Mouse (Mus musculus) ES-Bruce4 (cell line): ENCODE data around the gene Zfp275. TPM values are rescaled to one million over a fixed set of nuclear protein-coding genes. Genes with fewer than 3 reads are reported as not detected.

Experiments used
- H3K27ac ChIP-seq: 2 replicates; pipeline ENCODE4 v1.5.1; 2012; ENCODE audit warnings: low read length, inconsistent platforms; ENCODE audit not compliant: insufficient read depth
- H3K27me3 ChIP-seq: 2 replicates; pipeline ENCODE4 v1.6.1; 2012; ENCODE audit warnings: mild to moderate bottlenecking, low read length, inconsistent platforms; ENCODE audit not compliant: control insufficient read depth, poor library complexity, insufficient read depth, severe bottlenecking
- H3K36me3 ChIP-seq: 2 replicates; pipeline ENCODE4 v1.6.1; 2012; ENCODE audit warnings: inconsistent platforms, mild to moderate bottlenecking, low read length, moderate library complexity; ENCODE audit not compliant: control insufficient read depth, poor library complexity, insufficient read depth, severe bottlenecking
- H3K4me1 ChIP-seq: one replicate; pipeline ENCODE4 v1.8.1; 2011; ENCODE audit warnings: low read length; ENCODE audit not compliant: control insufficient read depth, insufficient read depth
- H3K4me3 ChIP-seq: 2 replicates; pipeline ENCODE4 v1.5.1; 2011; ENCODE audit warnings: low read depth, mild to moderate bottlenecking, low read length
- H3K9ac ChIP-seq: 2 replicates; pipeline ENCODE4 v1.6.1; 2012; ENCODE audit warnings: low read depth, mild to moderate bottlenecking, inconsistent platforms; ENCODE audit not compliant: poor library complexity, severe bottlenecking
- H3K9me3 ChIP-seq: replicated peaks from 2 replicates; pipeline ENCODE4 v1.6.1; 2012; ENCODE audit warnings: mild to moderate bottlenecking, low read length, inconsistent platforms; ENCODE audit not compliant: control insufficient read depth, poor library complexity, insufficient read depth, severe bottlenecking
- CTCF ChIP-seq: IDR thresholded peaks from one replicate; pipeline ENCODE4 v1.8.1; 2011; ENCODE audit warnings: low read depth, low read length
- EP300 ChIP-seq: IDR thresholded peaks from 2 replicates; pipeline ENCODE4 v1.6.1; 2011; ENCODE audit warnings: low read depth, low read length; ENCODE audit not compliant: insufficient read depth
- POLR2A ChIP-seq: IDR thresholded peaks from one replicate; pipeline ENCODE4 v1.8.1; 2011; ENCODE audit warnings: low read length; ENCODE audit not compliant: insufficient read depth
- polyA plus RNA-seq: library from polyadenylated mRNA; stranded (reverse); fragments of >200 nt; gene quantifications from 2 replicates; pipeline ENCODE4 v1.2.4, GENCODE M21; 2011; ENCODE audit warnings: low read depth; ENCODE audit not compliant: missing spikeins, insufficient read depth, insufficient read length

Gene Zfp275
- polyA plus RNA-seq, 1 experiment: 19.1 TPM

DNA sequence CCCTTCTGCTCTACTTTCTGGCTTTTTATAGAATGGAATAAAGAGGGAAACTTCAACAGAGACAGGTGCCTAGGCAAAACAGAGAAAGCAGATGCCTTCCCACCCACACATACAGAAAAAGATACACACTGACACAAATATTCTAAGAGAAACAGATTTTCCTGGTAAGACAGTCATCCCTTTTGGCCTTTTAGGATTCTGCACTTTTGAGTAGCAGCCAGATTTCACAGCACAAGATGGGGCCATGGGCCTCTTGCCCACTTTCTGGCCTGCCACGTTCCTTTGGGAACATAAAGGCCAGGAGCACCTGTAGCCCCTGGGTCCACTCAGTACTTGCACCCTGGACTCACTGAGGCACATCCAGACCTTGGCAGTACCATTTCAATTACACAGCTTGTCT is 1.9 kb downstream of the Zfp275 start:
- Histone ChIP-seq H3K4me1 (no peaks in the 10 kb centered on the region), H3K4me3 (no peak overlapping the region), H3K9ac (no peak overlapping the region), H3K36me3 (no peaks in the 10 kb centered on the region), H3K9me3 (no peaks in the 10 kb centered on the region), H3K27ac (no peak overlapping the region), H3K27me3 (no peaks in the 10 kb centered on the region)
- TF ChIP-seq EP300: no peak
- no peak for TF ChIP-seq CTCF
- no peak for TF ChIP-seq POLR2A

DNA sequence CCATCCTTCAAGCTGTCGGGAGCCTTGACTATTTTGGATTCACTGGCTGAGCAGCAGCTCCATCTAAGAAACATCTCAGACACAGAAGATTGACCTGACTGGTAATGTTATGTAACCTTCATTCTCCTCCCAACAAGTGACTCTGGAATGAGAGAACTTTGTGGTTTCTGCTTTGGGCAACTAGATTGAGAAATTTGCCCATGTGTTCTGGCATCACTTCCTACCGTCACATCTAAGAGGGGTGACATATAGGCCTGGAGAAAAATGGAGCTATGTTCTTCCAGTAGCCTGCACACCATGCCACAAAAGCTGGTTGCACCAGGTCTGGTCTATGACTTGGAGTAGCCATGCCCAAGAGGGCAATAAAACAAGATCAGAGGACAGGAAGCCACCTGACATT is 13.7 kb downstream of the Zfp275 start:
- H3K27me3 ChIP-seq: no peaks in the 10 kb centered on the region
- no peak overlapping the region for H3K9ac ChIP-seq
- TF ChIP-seq EP300 (no peak), CTCF (no peak), POLR2A (no peak)
- no peak overlapping the region for H3K4me3 ChIP-seq
- no peak overlapping the region for H3K27ac ChIP-seq
- H3K9me3 ChIP-seq: peaks cover 33% of the 10 kb centered on the region
- no peaks in the 10 kb centered on the region for H3K4me1 ChIP-seq
- peaks cover 31% of the 10 kb centered on the region for H3K36me3 ChIP-seq

DNA sequence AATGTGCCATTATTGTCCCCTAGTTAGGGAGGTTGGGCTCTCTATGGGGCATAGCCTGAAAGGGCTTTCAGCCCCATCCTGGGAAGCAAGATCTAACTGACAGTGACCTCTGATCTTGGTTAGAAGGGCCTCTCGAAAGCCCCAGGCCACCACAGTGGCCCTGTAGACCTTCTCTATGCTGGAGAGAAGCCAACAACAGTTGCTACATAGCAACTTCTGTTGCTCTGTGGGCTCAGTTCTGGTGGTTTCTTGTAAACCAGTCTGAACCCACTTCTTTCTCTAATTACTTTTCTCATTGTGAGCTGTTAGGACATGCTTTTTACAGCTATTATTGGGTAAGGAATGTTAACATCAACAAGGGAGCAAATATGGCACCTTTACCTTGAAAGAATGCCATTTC is 14.3 kb downstream of the Zfp275 start:
- Histone ChIP-seq H3K9ac (no peak overlapping the region), H3K4me1 (no peaks in the 10 kb centered on the region), H3K9me3 (peaks cover 30% of the 10 kb centered on the region), H3K27me3 (no peaks in the 10 kb centered on the region), H3K36me3 (peaks cover 29% of the 10 kb centered on the region), H3K4me3 (no peak overlapping the region), H3K27ac (no peak overlapping the region)
- TF ChIP-seq POLR2A (no peak), EP300 (no peak), CTCF (no peak)

- Histone ChIP-seq H3K9ac (no peak overlapping the region), H3K4me1 (no peaks in the 10 kb centered on the region), H3K9me3 (no peaks in the 10 kb centered on the region), H3K27ac (no peak overlapping the region), H3K4me3 (no peak overlapping the region), H3K27me3 (no peaks in the 10 kb centered on the region), H3K36me3 (no peaks in the 10 kb centered on the region)
- TF ChIP-seq EP300: no peak
- TF ChIP-seq CTCF: no peak
- no peak for TF ChIP-seq POLR2A
Observed at GRCm38 (mm10) chrX:73363291-73363690, 20.9 kb downstream of the Zfp275 start.

- Histone ChIP-seq H3K27me3 (no peaks in the 10 kb centered on the region), H3K9me3 (no peaks in the 10 kb centered on the region), H3K36me3 (no peaks in the 10 kb centered on the region), H3K27ac (no peak overlapping the region), H3K9ac (no peak overlapping the region), H3K4me3 (no peak overlapping the region), H3K4me1 (no peaks in the 10 kb centered on the region)
- no peak for TF ChIP-seq EP300
- no peak for TF ChIP-seq CTCF
- TF ChIP-seq POLR2A: no peak
Observed at GRCm38 (mm10) chrX:73384419-73384818, 42.0 kb downstream of the Zfp275 start.

- H3K9me3 ChIP-seq: no peaks in the 10 kb centered on the region
- TF ChIP-seq CTCF (no peak), POLR2A (no peak), EP300 (no peak)
- H3K4me3 ChIP-seq: no peak overlapping the region
- H3K27me3 ChIP-seq: no peaks in the 10 kb centered on the region
- H3K27ac ChIP-seq: no peak overlapping the region
- no peak overlapping the region for H3K9ac ChIP-seq
- H3K36me3 ChIP-seq: no peaks in the 10 kb centered on the region
- no peaks in the 10 kb centered on the region for H3K4me1 ChIP-seq
Observed at GRCm38 (mm10) chrX:73384924-73385323, 42.5 kb downstream of the Zfp275 start.
